Mouse (Mus musculus) thymus, adult 2 months (tissue): Measurements from ENCODE around the gene Fam198a. TPM values are rescaled to one million over a fixed set of nuclear protein-coding genes. Genes with fewer than 3 reads are reported as not detected.

ENCODE experiments used
- DNase-seq: peaks from one replicate; pipeline ENCODE4 v3.0.0; 2021
- H3K27ac ChIP-seq: fragments of 200-500 bp; 2 replicates; pipeline ENCODE4 v1.5.1; 2012; ENCODE audit warnings: low read length, control low read depth; ENCODE audit not compliant: control insufficient read depth, insufficient read depth
- H3K27me3 ChIP-seq: fragments of 200-500 bp; 2 replicates; pipeline ENCODE4 v1.6.1; 2012; ENCODE audit warnings: mild to moderate bottlenecking, low read length, moderate library complexity, mixed read lengths; ENCODE audit not compliant: control insufficient read depth, insufficient read depth
- H3K36me3 ChIP-seq: fragments of 200-500 bp; 2 replicates; pipeline ENCODE4 v1.6.1; 2012; ENCODE audit warnings: mild to moderate bottlenecking, low read length, moderate library complexity; ENCODE audit not compliant: control insufficient read depth, insufficient read depth
- H3K4me1 ChIP-seq: fragments of 200-500 bp; replicated peaks from 2 replicates; pipeline ENCODE4 v1.6.1; 2012; ENCODE audit warnings: low read length; ENCODE audit not compliant: control insufficient read depth, insufficient read depth
- H3K4me3 ChIP-seq: fragments of 200-500 bp; 2 replicates; pipeline ENCODE4 v1.5.1; 2012; ENCODE audit warnings: mild to moderate bottlenecking, low read length, control low read depth, moderate library complexity; ENCODE audit not compliant: control insufficient read depth, insufficient read depth
- CTCF ChIP-seq: fragments of 200-500 bp; IDR thresholded peaks from 2 replicates; pipeline ENCODE4 v1.5.1; 2012; ENCODE audit warnings: mild to moderate bottlenecking, control low read depth, low read length, moderate library complexity, borderline replicate concordance; ENCODE audit not compliant: control insufficient read depth, poor library complexity, insufficient read depth; ENCODE audit errors: extremely low read depth
- POLR2A ChIP-seq: fragments of 200-500 bp; IDR thresholded peaks from 2 replicates; pipeline ENCODE4 v1.6.1; 2012; ENCODE audit warnings: mild to moderate bottlenecking, low read length, control low read depth, moderate library complexity; ENCODE audit not compliant: control insufficient read depth, poor library complexity, insufficient read depth; ENCODE audit errors: extremely low read depth
- WGBS: fragments of 180-500 bp; shearing (Covaris S2); methylation state at CpG from one replicate; pipeline ENCODE4 v1.1.7; 2018; 5-methylcytosine and 5-hydroxymethylcytosine counted together
- polyA plus RNA-seq: library from polyadenylated mRNA; depleted of rRNA; stranded (reverse); fragments of >200 nt; gene quantifications from 2 replicates; pipeline ENCODE4 v1.2.3, GENCODE M21; 2012

The Fam198a gene
- polyA plus RNA-seq, 1 experiment, result 0.69 TPM

- peaks cover 3% of the 10 kb centered on the region for H3K4me1 ChIP-seq
- H3K27me3 ChIP-seq, result no peaks in the 10 kb centered on the region; the same call in 1 of the 2 replicates
- WGBS, result 12% methylated on average over 7 of the region's 7 CpGs
- no peak overlapping the region for H3K4me3 ChIP-seq
- H3K27ac ChIP-seq, result no peak overlapping the region
- DNase-seq, result peak; percentile 61
- H3K36me3 ChIP-seq, result no peaks in the 10 kb centered on the region
- no peak for TF ChIP-seq CTCF
Measured at GRCm38 (mm10) chr9:122006609-122007008, 55.8 kb downstream of the Fam198a start.

GRCm38 (mm10) chr9:122008876-122009275 lies 58.1 kb downstream of the Fam198a start:
- WGBS, result 59% methylated on average over 2 of the region's 2 CpGs

GRCm38 (mm10) chr9:122010751-122011150 lies 60.0 kb downstream of the Fam198a start:
- 92% methylated on average over 2 of the region's 2 CpGs for WGBS
- H3K27me3 ChIP-seq, result no peaks in the 10 kb centered on the region

More at GRCm38 (mm10) chr9:122008876-122009275, 58.1 kb downstream of the Fam198a start:
- Histone ChIP-seq H3K36me3 (no peaks in the 10 kb centered on the region), H3K27ac (no peak overlapping the region), H3K4me1 (peaks cover 6% of the 10 kb centered on the region), H3K27me3 (no peaks in the 10 kb centered on the region; the same call in 1 of the 2 replicates), H3K4me3 (no peak overlapping the region)
- TF ChIP-seq CTCF (no peak), POLR2A (no peak)
- DNase-seq, result no peak

DNA sequence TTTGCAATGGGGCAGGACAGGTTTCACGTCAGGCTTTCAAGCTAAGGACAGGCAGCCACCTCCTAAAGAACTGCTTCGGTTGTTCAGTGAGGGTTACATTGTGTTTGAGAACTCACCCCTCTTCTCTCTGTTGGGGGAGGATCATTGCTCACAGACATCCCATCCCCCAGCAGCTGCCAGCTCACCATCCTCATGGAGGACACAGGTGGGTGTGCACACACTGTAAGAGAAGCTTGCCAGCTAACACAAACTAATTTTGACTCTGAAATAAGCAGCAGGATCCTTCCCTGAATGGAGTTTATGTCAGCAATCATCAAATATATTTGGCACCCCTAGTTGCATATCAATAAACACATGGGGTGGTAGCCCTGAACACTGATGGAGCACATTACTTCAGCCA lies 62.0 kb downstream of the Fam198a start:
- 94% methylated on average over 2 of the region's 2 CpGs for WGBS
- H3K27ac ChIP-seq, result no peak overlapping the region
- H3K4me3 ChIP-seq, result no peak overlapping the region
- no peak for TF ChIP-seq POLR2A
- no peaks in the 10 kb centered on the region for H3K27me3 ChIP-seq
- H3K4me1 ChIP-seq, result peaks cover 6% of the 10 kb centered on the region
- H3K36me3 ChIP-seq, result no peaks in the 10 kb centered on the region
- DNase-seq, result no peak

More at GRCm38 (mm10) chr9:122010751-122011150, 60.0 kb downstream of the Fam198a start:
- Histone ChIP-seq H3K36me3 (no peaks in the 10 kb centered on the region), H3K27ac (no peak overlapping the region), H3K4me1 (peaks cover 6% of the 10 kb centered on the region), H3K4me3 (no peak overlapping the region)
- DNase-seq, result no peak
- no peak for TF ChIP-seq CTCF
- no peak for TF ChIP-seq POLR2A

DNA sequence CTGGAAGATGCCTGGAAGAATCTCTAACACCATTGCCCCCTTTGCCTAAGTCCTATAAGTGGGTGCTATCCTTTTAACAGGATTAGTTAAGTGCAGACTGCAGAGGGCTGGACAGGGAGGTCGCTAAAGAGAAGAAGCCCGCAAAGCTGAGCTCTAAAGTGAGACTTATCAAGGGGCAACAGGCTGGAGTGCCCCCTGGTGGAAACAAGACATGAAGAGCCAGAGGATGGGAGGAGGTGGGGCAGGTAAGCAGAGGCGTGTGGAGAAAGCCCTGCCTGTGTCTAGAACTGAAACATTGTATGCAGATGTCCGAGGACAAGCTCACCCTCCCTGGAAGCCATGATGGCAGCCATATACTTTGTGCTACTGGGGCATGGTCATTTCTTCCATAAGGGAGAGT lies 62.8 kb downstream of the Fam198a start:
- Histone ChIP-seq H3K36me3 (no peaks in the 10 kb centered on the region), H3K27me3 (no peaks in the 10 kb centered on the region), H3K27ac (no peak overlapping the region), H3K4me3 (no peak overlapping the region), H3K4me1 (peaks cover 6% of the 10 kb centered on the region)
- no peak for TF ChIP-seq POLR2A
- TF ChIP-seq CTCF, result no peak
- DNase-seq, result no peak
- 31% methylated on average over 4 of the region's 4 CpGs for WGBS

DNA sequence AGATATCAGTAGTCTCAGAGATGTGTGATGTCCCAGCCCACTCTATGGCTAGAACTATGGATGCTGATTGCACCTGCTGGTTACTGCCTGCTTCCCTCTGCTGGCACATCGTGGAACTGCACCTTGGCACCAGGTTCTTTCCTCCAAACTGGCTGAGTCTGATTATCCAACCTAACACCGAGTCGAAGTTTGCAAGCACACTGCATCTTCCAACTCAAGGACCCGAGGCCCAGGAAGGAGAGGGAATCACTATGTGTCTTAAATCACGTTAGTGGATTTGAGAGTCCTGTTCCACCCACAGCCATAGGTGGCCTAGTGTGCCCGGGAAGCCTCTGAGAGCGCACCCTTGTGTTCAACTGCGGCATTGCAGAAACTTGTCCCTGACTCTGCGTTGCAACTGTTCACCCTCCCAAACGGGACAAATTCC lies 63.5 kb downstream of the Fam198a start:
- Histone ChIP-seq H3K4me3 (no peak overlapping the region), H3K4me1 (peaks cover 6% of the 10 kb centered on the region), H3K36me3 (no peaks in the 10 kb centered on the region), H3K27me3 (no peaks in the 10 kb centered on the region), H3K27ac (no peak overlapping the region)
- peak; percentile 84 for DNase-seq
- TF ChIP-seq CTCF, result no peak; the same call in none of the 2 replicates
- TF ChIP-seq POLR2A, result no peak
- WGBS, result 3% methylated on average over 10 of the region's 10 CpGs

- 90% methylated on average over 5 of the region's 5 CpGs for WGBS
- Histone ChIP-seq H3K27me3 (no peaks in the 10 kb centered on the region), H3K4me3 (no peak overlapping the region), H3K4me1 (no peaks in the 10 kb centered on the region), H3K36me3 (no peaks in the 10 kb centered on the region), H3K27ac (no peak overlapping the region)
- no peak for TF ChIP-seq CTCF
- TF ChIP-seq POLR2A, result no peak
- no peak for DNase-seq
Measured at GRCm38 (mm10) chr9:122018079-122018478, 67.3 kb downstream of the Fam198a start.
